Mouse (Mus musculus) ES-E14 (cell line): Measurements from ENCODE around the gene Crb3.

Source experiments
- HCFC1 ChIP-seq: IDR thresholded peaks from 2 replicates; pipeline ENCODE4 v1.6.1; 2012; ENCODE audit warnings: low read length, inconsistent platforms, borderline replicate concordance; ENCODE audit not compliant: insufficient read depth
- MAFK ChIP-seq: IDR thresholded peaks from 2 replicates; pipeline ENCODE4 v1.6.1; 2014; ENCODE audit warnings: mild to moderate bottlenecking, low read depth, low read length, inconsistent platforms; ENCODE audit not compliant: insufficient read depth
- ZC3H11A ChIP-seq: IDR thresholded peaks from 2 replicates; pipeline ENCODE4 v1.6.1; 2012; ENCODE audit warnings: low read depth, mild to moderate bottlenecking, inconsistent platforms, low read length, borderline replicate concordance
- ZNF384 ChIP-seq: IDR thresholded peaks from 2 replicates; pipeline ENCODE4 v1.6.1; 2012; ENCODE audit warnings: low read depth, low read length, inconsistent platforms

- no peak for TF ChIP-seq MAFK
- TF ChIP-seq ZNF384, result no peak
- TF ChIP-seq HCFC1, result no peak
- no peak for TF ChIP-seq ZC3H11A
Measured at GRCm38 (mm10) chr17:57078336-57078735, 19.4 kb downstream of the Crb3 start, which contains the start of gene Dennd1c.
